Mouse (Mus musculus) stomach, embryonic 16.5 days (tissue): ENCODE measurements around the gene Ccdc78. TPM values are rescaled to one million over a fixed set of nuclear protein-coding genes. Genes with fewer than 3 reads are reported as not detected.
A peak's percentile ranks its signal among the peaks of the same experiment; 100 is the strongest.

Experiments
- ATAC-seq: fragments of 200-750 bp; cut with Nextera tagmentation; 2 replicates; pipeline ENCODE4 v1.8.0; 2017; ENCODE audit warnings: moderate number of reproducible peaks, moderate TSS enrichment; ENCODE audit not compliant: insufficient read depth, low FRiP score
- H3K27ac ChIP-seq: fragments of 300-500 bp; sonication (generic); 2 replicates; pipeline ENCODE4 v1.5.1; 2014; ENCODE audit warnings: low read length
- H3K27me3 ChIP-seq: fragments of 300-500 bp; sonication (generic); 2 replicates; pipeline ENCODE4 v1.6.1; 2014; ENCODE audit warnings: low read length, control low read depth, mixed read lengths; ENCODE audit not compliant: control insufficient read depth, insufficient read depth
- H3K36me3 ChIP-seq: fragments of 300-500 bp; sonication (generic); 2 replicates; pipeline ENCODE4 v1.6.1; 2014; ENCODE audit warnings: low read length; ENCODE audit not compliant: control insufficient read depth, insufficient read depth
- H3K4me1 ChIP-seq: fragments of 300-500 bp; sonication (generic); 2 replicates; pipeline ENCODE4 v1.6.1; 2014; ENCODE audit warnings: low read length, control low read depth, mixed read lengths; ENCODE audit not compliant: control insufficient read depth, insufficient read depth
- H3K4me2 ChIP-seq: fragments of 300-500 bp; sonication (generic); 2 replicates; pipeline ENCODE4 v1.6.1; 2014; ENCODE audit warnings: low read depth, low read length, mixed read lengths
- H3K4me3 ChIP-seq: fragments of 300-500 bp; sonication (generic); replicated peaks from 2 replicates; pipeline ENCODE4 v1.5.1; 2014; ENCODE audit warnings: mild to moderate bottlenecking, low read length
- H3K9ac ChIP-seq: fragments of 300-500 bp; sonication (generic); 2 replicates; pipeline ENCODE4 v1.6.1; 2014; ENCODE audit warnings: low read length
- H3K9me3 ChIP-seq: fragments of 300-500 bp; sonication (generic); replicated peaks from 2 replicates; pipeline ENCODE4 v1.6.1; 2016; ENCODE audit warnings: low read length, control low read depth; ENCODE audit not compliant: control insufficient read depth
- WGBS: fragments of 180-500 bp; shearing (Covaris S2); extraction: QIAGEN DNeasy Blood & Tissue Kit; methylation state at CpG from one replicate; pipeline ENCODE4 v1.1.7; 2014; 5-methylcytosine and 5-hydroxymethylcytosine counted together
- polyA plus RNA-seq: library from polyadenylated mRNA; unstranded; fragments of >200 nt; fragmentation: Nextera tagmentation; extraction: Ambion mirVana; gene quantifications from 2 replicates; pipeline ENCODE4 v1.2.1, GENCODE M21; 2015

Ccdc78 gene
- polyA plus RNA-seq, 1 experiment from 2014 or later = 0.12 TPM

- no peak overlapping the region for H3K4me3 ChIP-seq
- 68% methylated on average over 4 of the region's 4 CpGs for WGBS
- H3K9me3 ChIP-seq = no peaks in the 10 kb centered on the region
- peaks cover 9% of the 10 kb centered on the region for H3K4me1 ChIP-seq
- H3K27me3 ChIP-seq = no peaks in the 10 kb centered on the region
- H3K9ac ChIP-seq = peak overlapping the region; percentile 35
- no peak for ATAC-seq
- H3K27ac ChIP-seq = peak overlapping the region; percentile 66; the same call in 1 of the 2 replicates
- no peak overlapping the region for H3K4me2 ChIP-seq
- no peaks in the 10 kb centered on the region for H3K36me3 ChIP-seq
Observed at GRCm38 (mm10) chr17:25755086-25755485, 31.3 kb upstream of the Ccdc78 start.

- WGBS = 18% methylated on average over 4 of the region's 4 CpGs
Observed at GRCm38 (mm10) chr17:25755627-25756377, 30.6 kb upstream of the Ccdc78 start.

GRCm38 (mm10) chr17:25756378-25757242 lies 29.8 kb upstream of the Ccdc78 start:
- Histone ChIP-seq H3K4me1 (peaks cover 4% of the 10 kb centered on the region; the same call in 1 of the 2 replicates), H3K9ac (no peak overlapping the region), H3K27ac (peak overlapping the region; percentile 52), H3K9me3 (no peaks in the 10 kb centered on the region), H3K4me3 (no peak overlapping the region), H3K4me2 (no peak overlapping the region), H3K36me3 (no peaks in the 10 kb centered on the region), H3K27me3 (no peaks in the 10 kb centered on the region)
- ATAC-seq = peak; percentile 51; the same call in 1 of the 2 replicates
- 62% methylated on average over 9 of the region's 9 CpGs for WGBS

More at GRCm38 (mm10) chr17:25755627-25756377, 30.6 kb upstream of the Ccdc78 start:
- H3K4me3 ChIP-seq = no peak overlapping the region
- peak; percentile 77; the same call in 1 of the 2 replicates for ATAC-seq
- H3K27me3 ChIP-seq = no peaks in the 10 kb centered on the region
- H3K36me3 ChIP-seq = no peaks in the 10 kb centered on the region
- H3K4me1 ChIP-seq = peaks cover 9% of the 10 kb centered on the region
- no peaks in the 10 kb centered on the region for H3K9me3 ChIP-seq
- H3K9ac ChIP-seq = peak overlapping the region; percentile 35
- H3K27ac ChIP-seq = peak overlapping the region; percentile 66
- H3K4me2 ChIP-seq = no peak overlapping the region

GRCm38 (mm10) chr17:25757691-25758090 lies 28.7 kb upstream of the Ccdc78 start:
- no peak for ATAC-seq
- no peaks in the 10 kb centered on the region for H3K9me3 ChIP-seq
- no peak overlapping the region for H3K9ac ChIP-seq
- H3K4me2 ChIP-seq = no peak overlapping the region
- no peaks in the 10 kb centered on the region for H3K36me3 ChIP-seq
- H3K4me1 ChIP-seq = 0 out of 2 replicates have a peak, but pooled peaks cover 2% of the 10 kb centered on the region
- no peaks in the 10 kb centered on the region for H3K27me3 ChIP-seq
- H3K4me3 ChIP-seq = no peak overlapping the region
- WGBS = 46% methylated on average over 3 of the region's 3 CpGs
- H3K27ac ChIP-seq = no peak overlapping the region

- no peaks in the 10 kb centered on the region for H3K9me3 ChIP-seq
- H3K27ac ChIP-seq = no peak overlapping the region
- no peaks in the 10 kb centered on the region for H3K36me3 ChIP-seq
- no peak for ATAC-seq
- WGBS = 67% methylated on average over 8 of the region's 8 CpGs
- no peak overlapping the region for H3K4me2 ChIP-seq
- H3K9ac ChIP-seq = no peak overlapping the region
- H3K4me3 ChIP-seq = no peak overlapping the region
- H3K27me3 ChIP-seq = no peaks in the 10 kb centered on the region
- H3K4me1 ChIP-seq = 0 out of 2 replicates have a peak, but pooled peaks cover 2% of the 10 kb centered on the region
Observed at GRCm38 (mm10) chr17:25760148-25760547, 26.2 kb upstream of the Ccdc78 start.

GRCm38 (mm10) chr17:25761561-25761970 lies 24.8 kb upstream of the Ccdc78 start:
- Histone ChIP-seq H3K4me2 (no peak overlapping the region), H3K36me3 (no peaks in the 10 kb centered on the region), H3K27ac (no peak overlapping the region), H3K27me3 (no peaks in the 10 kb centered on the region), H3K4me3 (no peak overlapping the region), H3K9me3 (no peaks in the 10 kb centered on the region), H3K4me1 (no peaks in the 10 kb centered on the region), H3K9ac (no peak overlapping the region)
- WGBS = 34% methylated on average over 4 of the region's 4 CpGs
- no peak for ATAC-seq

GRCm38 (mm10) chr17:25762591-25762990 lies 23.8 kb upstream of the Ccdc78 start:
- Histone ChIP-seq H3K27me3 (no peaks in the 10 kb centered on the region), H3K27ac (no peak overlapping the region), H3K4me2 (no peak overlapping the region), H3K4me3 (no peak overlapping the region), H3K9ac (no peak overlapping the region), H3K9me3 (no peaks in the 10 kb centered on the region), H3K4me1 (no peaks in the 10 kb centered on the region), H3K36me3 (no peaks in the 10 kb centered on the region)
- WGBS = 51% methylated on average over 3 of the region's 3 CpGs
- no peak for ATAC-seq

GRCm38 (mm10) chr17:25765886-25766285 lies 20.5 kb upstream of the Ccdc78 start:
- no peak for ATAC-seq
- Histone ChIP-seq H3K27ac (no peak overlapping the region), H3K9me3 (no peaks in the 10 kb centered on the region), H3K4me2 (no peak overlapping the region), H3K27me3 (no peaks in the 10 kb centered on the region), H3K4me3 (no peak overlapping the region), H3K4me1 (no peaks in the 10 kb centered on the region), H3K9ac (no peak overlapping the region), H3K36me3 (no peaks in the 10 kb centered on the region)
- WGBS = 73% methylated on average over 5 of the region's 5 CpGs

- ATAC-seq = no peak
- H3K4me3 ChIP-seq = no peak overlapping the region
- no peaks in the 10 kb centered on the region for H3K36me3 ChIP-seq
- H3K27me3 ChIP-seq = no peaks in the 10 kb centered on the region
- H3K4me2 ChIP-seq = no peak overlapping the region
- WGBS = 59% methylated on average over 9 of the region's 9 CpGs
- H3K27ac ChIP-seq = no peak overlapping the region
- peaks cover 3% of the 10 kb centered on the region for H3K4me1 ChIP-seq
- H3K9ac ChIP-seq = no peak overlapping the region
- no peaks in the 10 kb centered on the region for H3K9me3 ChIP-seq
Observed at GRCm38 (mm10) chr17:25769331-25769730, 17.0 kb upstream of the Ccdc78 start.
